Mouse (Mus musculus) ES-Bruce4 (cell line): ENCODE data around the gene Tgm2. TPM values are rescaled to one million over a fixed set of nuclear protein-coding genes. Genes with fewer than 3 reads are reported as not detected.

ENCODE experiments used
- H3K27ac ChIP-seq: 2 replicates; pipeline ENCODE4 v1.5.1; 2012; ENCODE audit warnings: low read length, inconsistent platforms; ENCODE audit not compliant: insufficient read depth
- H3K27me3 ChIP-seq: 2 replicates; pipeline ENCODE4 v1.6.1; 2012; ENCODE audit warnings: mild to moderate bottlenecking, low read length, inconsistent platforms; ENCODE audit not compliant: control insufficient read depth, poor library complexity, insufficient read depth, severe bottlenecking
- H3K36me3 ChIP-seq: 2 replicates; pipeline ENCODE4 v1.6.1; 2012; ENCODE audit warnings: inconsistent platforms, mild to moderate bottlenecking, low read length, moderate library complexity; ENCODE audit not compliant: control insufficient read depth, poor library complexity, insufficient read depth, severe bottlenecking
- H3K4me1 ChIP-seq: one replicate; pipeline ENCODE4 v1.8.1; 2011; ENCODE audit warnings: low read length; ENCODE audit not compliant: control insufficient read depth, insufficient read depth
- H3K4me3 ChIP-seq: 2 replicates; pipeline ENCODE4 v1.5.1; 2011; ENCODE audit warnings: low read depth, mild to moderate bottlenecking, low read length
- H3K9ac ChIP-seq: 2 replicates; pipeline ENCODE4 v1.6.1; 2012; ENCODE audit warnings: low read depth, mild to moderate bottlenecking, inconsistent platforms; ENCODE audit not compliant: poor library complexity, severe bottlenecking
- H3K9me3 ChIP-seq: replicated peaks from 2 replicates; pipeline ENCODE4 v1.6.1; 2012; ENCODE audit warnings: mild to moderate bottlenecking, low read length, inconsistent platforms; ENCODE audit not compliant: control insufficient read depth, poor library complexity, insufficient read depth, severe bottlenecking
- CTCF ChIP-seq: IDR thresholded peaks from one replicate; pipeline ENCODE4 v1.8.1; 2011; ENCODE audit warnings: low read depth, low read length
- EP300 ChIP-seq: IDR thresholded peaks from 2 replicates; pipeline ENCODE4 v1.6.1; 2011; ENCODE audit warnings: low read depth, low read length; ENCODE audit not compliant: insufficient read depth
- POLR2A ChIP-seq: IDR thresholded peaks from one replicate; pipeline ENCODE4 v1.8.1; 2011; ENCODE audit warnings: low read length; ENCODE audit not compliant: insufficient read depth
- polyA plus RNA-seq: library from polyadenylated mRNA; stranded (reverse); fragments of >200 nt; gene quantifications from 2 replicates; pipeline ENCODE4 v1.2.4, GENCODE M21; 2011; ENCODE audit warnings: low read depth; ENCODE audit not compliant: missing spikeins, insufficient read depth, insufficient read length

Tgm2 gene
- polyA plus RNA-seq, 1 experiment: 18.4 TPM

DNA sequence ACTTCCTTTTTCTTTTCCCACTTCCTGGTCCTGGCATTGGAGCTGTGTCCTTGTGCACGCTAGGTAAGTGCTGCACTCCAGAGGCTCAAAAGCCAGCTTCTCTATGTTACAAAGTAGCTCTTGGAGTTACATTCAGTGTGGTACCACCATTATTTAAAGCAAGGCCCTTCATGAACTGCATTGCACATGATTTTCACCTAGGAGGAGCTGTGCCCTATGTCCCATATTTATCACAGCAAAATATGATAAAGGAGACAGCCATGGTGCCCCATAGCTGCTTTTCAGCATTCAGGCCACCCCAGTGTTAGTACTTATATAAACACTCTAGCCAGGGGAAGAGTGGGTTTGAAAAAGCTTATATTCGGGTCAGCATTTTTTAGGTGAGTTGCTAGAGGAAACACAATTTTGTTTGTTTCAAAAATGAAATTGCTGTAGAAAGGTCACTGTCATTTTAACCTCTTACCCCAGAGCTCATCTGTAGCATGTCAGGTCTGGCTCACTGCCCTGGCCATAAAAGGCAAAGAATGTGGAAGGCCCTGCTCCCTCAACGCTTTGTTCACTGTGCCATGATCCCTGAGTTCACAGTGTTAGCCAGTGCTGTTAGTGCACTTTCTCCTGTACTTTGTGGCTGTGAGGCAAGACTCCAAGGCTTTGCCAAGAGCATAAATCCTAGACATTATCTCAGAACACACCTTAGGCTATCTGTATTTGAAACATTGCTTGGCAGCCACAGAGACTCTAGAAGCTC lies 75.2 kb downstream of the Tgm2 start:
- no peak for TF ChIP-seq CTCF
- no peak for TF ChIP-seq EP300
- TF ChIP-seq POLR2A: no peak
- no peaks in the 10 kb centered on the region for H3K4me1 ChIP-seq
- H3K27me3 ChIP-seq: no peaks in the 10 kb centered on the region
- no peak overlapping the region for H3K9ac ChIP-seq
- H3K9me3 ChIP-seq: no peaks in the 10 kb centered on the region
- peaks cover 8% of the 10 kb centered on the region; the same call in 1 of the 2 replicates for H3K36me3 ChIP-seq
- no peak overlapping the region for H3K27ac ChIP-seq
- H3K4me3 ChIP-seq: no peak overlapping the region

DNA sequence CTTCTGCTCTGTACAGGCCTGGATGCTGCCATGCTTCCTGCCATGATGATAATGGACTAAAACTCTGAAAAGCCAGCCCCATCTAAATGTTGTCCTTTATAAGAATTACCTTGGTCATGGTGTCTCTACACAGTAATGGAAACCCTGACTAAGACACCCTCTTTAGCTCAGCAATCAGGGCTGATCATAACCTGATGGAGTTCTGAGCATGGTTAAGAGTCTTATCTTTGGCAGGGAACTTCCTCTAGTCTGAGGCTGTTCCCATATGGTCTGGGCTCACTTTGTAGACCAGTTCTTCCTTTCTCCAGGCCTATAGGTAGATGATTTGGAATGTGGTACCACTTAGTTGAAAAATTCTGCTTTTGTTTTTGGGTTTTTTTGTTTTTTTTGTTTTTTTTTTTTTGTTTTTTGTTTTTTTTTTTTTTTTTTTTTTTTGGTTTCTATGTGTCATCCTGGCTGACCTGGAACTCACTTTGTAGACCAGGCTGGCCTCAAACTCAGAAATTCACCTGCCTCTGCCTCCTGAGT lies 77.7 kb downstream of the Tgm2 start:
- TF ChIP-seq POLR2A (no peak), CTCF (no peak), EP300 (no peak)
- Histone ChIP-seq H3K4me3 (no peak overlapping the region), H3K9ac (no peak overlapping the region), H3K27me3 (no peaks in the 10 kb centered on the region), H3K4me1 (no peaks in the 10 kb centered on the region), H3K9me3 (no peaks in the 10 kb centered on the region), H3K27ac (no peak overlapping the region), H3K36me3 (peaks cover 2% of the 10 kb centered on the region; the same call in 1 of the 2 replicates)

DNA sequence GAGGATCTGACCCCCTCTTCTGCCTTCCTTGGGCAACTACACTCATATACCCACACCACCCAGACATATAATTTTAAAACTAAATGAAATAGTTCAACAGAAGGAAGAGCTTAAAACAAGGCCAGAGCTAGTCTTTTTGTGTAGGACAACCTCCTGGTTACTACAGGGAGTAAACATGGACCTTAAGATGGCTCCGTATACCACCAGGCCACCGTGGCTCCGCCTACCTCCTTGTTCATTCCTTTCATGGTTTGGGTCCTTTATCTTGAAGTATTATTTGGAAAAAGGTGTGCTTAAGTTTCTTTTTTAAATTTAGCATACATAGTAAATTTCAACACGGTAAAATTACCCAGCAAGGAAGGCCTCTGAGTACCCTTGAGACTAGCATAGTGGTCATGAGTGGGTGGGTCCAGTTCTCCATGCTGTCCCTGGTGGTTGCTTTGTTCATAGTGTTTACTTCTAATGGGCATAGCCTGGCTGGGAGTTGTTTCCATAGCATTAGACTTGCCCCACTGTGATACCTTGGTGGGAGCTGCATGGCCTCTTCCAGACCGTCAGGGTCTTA lies 78.9 kb downstream of the Tgm2 start:
- Histone ChIP-seq H3K4me1 (no peaks in the 10 kb centered on the region), H3K27ac (no peak overlapping the region), H3K27me3 (no peaks in the 10 kb centered on the region), H3K4me3 (no peak overlapping the region), H3K9me3 (no peaks in the 10 kb centered on the region), H3K9ac (no peak overlapping the region), H3K36me3 (peaks cover 2% of the 10 kb centered on the region; the same call in 1 of the 2 replicates)
- TF ChIP-seq POLR2A (no peak), EP300 (no peak), CTCF (no peak)

DNA sequence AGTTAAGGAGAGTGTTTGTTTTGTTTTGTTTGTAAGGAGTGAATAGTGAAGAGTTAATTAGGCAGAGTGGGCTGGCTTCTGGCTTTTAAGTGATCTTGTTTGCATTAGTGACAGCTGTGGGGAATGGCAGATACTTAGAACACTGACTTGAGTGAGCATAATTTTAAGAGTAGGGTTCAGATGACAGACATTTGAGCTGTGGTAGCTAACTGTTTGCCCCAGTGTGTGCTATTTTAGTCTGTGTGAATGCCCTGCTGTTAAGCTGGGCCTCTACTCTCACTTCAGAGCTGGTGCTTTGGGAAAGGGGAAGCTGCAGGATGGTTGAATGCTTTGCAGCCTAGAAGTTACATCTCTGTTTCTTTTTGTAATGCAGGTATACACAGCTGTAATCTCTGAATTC lies 79.8 kb downstream of the Tgm2 start:
- H3K36me3 ChIP-seq: peaks cover 2% of the 10 kb centered on the region

More for the DNA sequence above, 79.8 kb downstream of the Tgm2 start:
- no peaks in the 10 kb centered on the region for H3K27me3 ChIP-seq
- TF ChIP-seq POLR2A (no peak), EP300 (no peak), CTCF (no peak)
- no peaks in the 10 kb centered on the region for H3K9me3 ChIP-seq
- H3K27ac ChIP-seq: no peak overlapping the region
- no peaks in the 10 kb centered on the region for H3K4me1 ChIP-seq
- no peak overlapping the region for H3K4me3 ChIP-seq
- no peak overlapping the region for H3K9ac ChIP-seq

Other genes starting within 250 kb of the Tgm2 start
- not detected in 2 replicates for gene Vstm2l, start 231.8 kb downstream of the Tgm2 start, polyA plus RNA-seq
- gene Tti1, start 118.0 kb downstream of the Tgm2 start, polyA plus RNA-seq: 44.6 and 48.5 TPM in 2 replicates
- gene Rprd1b, start 117.9 kb downstream of the Tgm2 start, polyA plus RNA-seq: 17.4 and 18.6 TPM in 2 replicates
- gene D630003M21Rik, start 82.8 kb upstream of the Tgm2 start, polyA plus RNA-seq: 0.34 and 0.38 TPM in 2 replicates
- not detected in 2 replicates for gene Bpi, start 111.7 kb upstream of the Tgm2 start, polyA plus RNA-seq
- 0.43 and 0.46 TPM in 2 replicates for gene Lbp, start 160.1 kb upstream of the Tgm2 start, polyA plus RNA-seq
- 39.8 and 41.0 TPM in 2 replicates for gene Snhg11, start 229.2 kb upstream of the Tgm2 start, polyA plus RNA-seq